Mouse (Mus musculus): Measurements from ENCODE around the gene Etv6. TPM values are rescaled to one million over a fixed set of nuclear protein-coding genes. Genes with fewer than 3 reads are reported as not detected.

Etv6 gene
- polyA plus RNA-seq, 1 experiment from 2014 or later = 16.5 TPM

- Histone ChIP-seq H3K4me1 (replicated peaks; ENCODE audit: control insufficient read depth, insufficient read depth, low read length) (0 out of 2 replicates have a peak, but pooled peaks cover 4% of the 10 kb centered on the region), H3K4me3 (ENCODE audit: low read depth, low read length) (no peak overlapping the region), H3K9ac (ENCODE audit: low read length) (no peak overlapping the region), H3K9me3 (ENCODE audit: control insufficient read depth, low read length) (peaks cover 5% of the 10 kb centered on the region; the same call in 1 of the 2 replicates), H3K27me3 (replicated peaks; ENCODE audit: control insufficient read depth, insufficient read depth, low read length) (no peaks in the 10 kb centered on the region), H3K36me3 (ENCODE audit: control insufficient read depth, insufficient read depth, low read length) (peaks cover 9% of the 10 kb centered on the region), H3K27ac (ENCODE audit: low read depth) (no peak overlapping the region), H3K4me2 (ENCODE audit: low read length) (no peak overlapping the region)
- WGBS = 46% methylated on average over 3 of the region's 3 CpGs
- DNase-seq (ENCODE audit: low spot score) (no peak), ATAC-seq (replicated peaks; ENCODE audit: low FRiP score, low TSS enrichment, low read depth) (no peak)
Measured at GRCm38 (mm10) chr6:134243119-134243518, 207.6 kb downstream of the Etv6 start.

DNA sequence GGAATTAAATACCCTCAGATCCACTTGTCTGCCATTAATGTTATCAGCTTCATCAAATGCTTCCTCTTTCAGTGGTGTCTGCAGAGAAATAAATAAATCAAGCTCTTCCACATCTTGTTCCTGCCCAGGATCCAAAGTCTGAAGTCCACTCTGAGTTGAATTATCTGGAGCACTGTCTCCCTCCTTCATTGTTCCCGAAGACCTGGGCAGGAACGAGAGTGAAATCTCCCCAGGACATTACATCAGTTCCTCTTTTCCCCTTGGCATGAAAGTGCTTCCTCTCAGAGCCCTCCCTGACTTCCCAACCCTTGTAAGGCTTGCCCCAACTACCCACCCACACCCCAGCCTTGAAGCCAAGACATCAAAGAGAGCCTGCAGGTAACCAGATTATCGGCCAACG, 208.0 kb downstream of the Etv6 start:
- 72% methylated on average over 4 of the region's 4 CpGs for whole genome bisulfite sequencing
- H3K27me3 ChIP-seq (replicated peaks; ENCODE audit: control insufficient read depth, insufficient read depth, low read length) = no peaks in the 10 kb centered on the region
- H3K4me1 ChIP-seq (replicated peaks; ENCODE audit: control insufficient read depth, insufficient read depth, low read length) = 0 out of 2 replicates have a peak, but pooled peaks cover 4% of the 10 kb centered on the region
- DNase-seq (ENCODE audit: low spot score) (no peak), ATAC-seq (replicated peaks; ENCODE audit: low FRiP score, low TSS enrichment, low read depth) (no peak)
- H3K27ac ChIP-seq (ENCODE audit: low read depth) = no peak overlapping the region
- H3K9me3 ChIP-seq (ENCODE audit: control insufficient read depth, low read length) = peaks cover 5% of the 10 kb centered on the region; the same call in 1 of the 2 replicates
- no peak overlapping the region for H3K9ac ChIP-seq (ENCODE audit: low read length)
- H3K36me3 ChIP-seq (ENCODE audit: control insufficient read depth, insufficient read depth, low read length) = peaks cover 14% of the 10 kb centered on the region
- no peak overlapping the region for H3K4me2 ChIP-seq (ENCODE audit: low read length)
- no peak overlapping the region for H3K4me3 ChIP-seq (ENCODE audit: low read depth, low read length)

GRCm38 (mm10) chr6:134244071-134244470, 208.6 kb downstream of the Etv6 start:
- Histone ChIP-seq H3K9ac (ENCODE audit: low read length) (no peak overlapping the region), H3K4me1 (replicated peaks; ENCODE audit: control insufficient read depth, insufficient read depth, low read length) (0 out of 2 replicates have a peak, but pooled peaks cover 4% of the 10 kb centered on the region), H3K4me3 (ENCODE audit: low read depth, low read length) (no peak overlapping the region), H3K27ac (ENCODE audit: low read depth) (no peak overlapping the region), H3K36me3 (ENCODE audit: control insufficient read depth, insufficient read depth, low read length) (peaks cover 19% of the 10 kb centered on the region), H3K9me3 (ENCODE audit: control insufficient read depth, low read length) (peaks cover 5% of the 10 kb centered on the region; the same call in 1 of the 2 replicates), H3K4me2 (ENCODE audit: low read length) (no peak overlapping the region), H3K27me3 (replicated peaks; ENCODE audit: control insufficient read depth, insufficient read depth, low read length) (no peaks in the 10 kb centered on the region)
- ATAC-seq (replicated peaks; ENCODE audit: low FRiP score, low TSS enrichment, low read depth) (no peak), DNase-seq (ENCODE audit: low spot score) (no peak)
- WGBS = 92% methylated on average over 4 of the region's 4 CpGs

- Histone ChIP-seq H3K4me1 (replicated peaks; ENCODE audit: control insufficient read depth, insufficient read depth, low read length) (0 out of 2 replicates have a peak, but pooled peaks cover 4% of the 10 kb centered on the region), H3K4me3 (ENCODE audit: low read depth, low read length) (no peak overlapping the region), H3K27me3 (replicated peaks; ENCODE audit: control insufficient read depth, insufficient read depth, low read length) (no peaks in the 10 kb centered on the region), H3K4me2 (ENCODE audit: low read length) (no peak overlapping the region), H3K27ac (ENCODE audit: low read depth) (no peak overlapping the region), H3K36me3 (ENCODE audit: control insufficient read depth, insufficient read depth, low read length) (peaks cover 24% of the 10 kb centered on the region), H3K9me3 (ENCODE audit: control insufficient read depth, low read length) (no peaks in the 10 kb centered on the region), H3K9ac (ENCODE audit: low read length) (no peak overlapping the region)
- DNase-seq (ENCODE audit: low spot score) (no peak), ATAC-seq (replicated peaks; ENCODE audit: low FRiP score, low TSS enrichment, low read depth) (no peak)
- 82% methylated on average over 2 of the region's 2 CpGs for WGBS
Measured at GRCm38 (mm10) chr6:134246109-134246508, 210.6 kb downstream of the Etv6 start.

DNA sequence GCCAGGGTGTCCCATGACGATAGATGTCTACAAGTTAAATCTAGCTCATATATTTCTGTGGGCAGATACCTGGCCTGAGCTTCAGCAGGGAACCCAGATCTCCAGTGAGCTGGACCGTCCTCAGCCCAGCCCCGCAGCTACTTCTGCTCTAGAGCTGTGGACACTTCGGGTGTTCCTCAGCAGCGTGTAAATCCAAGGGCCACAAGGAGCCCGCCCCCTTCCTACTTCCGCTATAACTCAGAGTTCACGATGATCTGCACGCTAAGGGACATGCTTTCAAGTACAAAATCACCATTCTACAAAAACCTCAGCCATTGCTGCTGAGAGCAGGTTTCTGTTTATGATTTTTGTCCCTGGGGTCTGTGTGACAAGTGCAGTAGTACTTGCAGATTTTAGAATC, 211.8 kb downstream of the Etv6 start:
- Histone ChIP-seq H3K27me3 (replicated peaks; ENCODE audit: control insufficient read depth, insufficient read depth, low read length) (no peaks in the 10 kb centered on the region), H3K4me3 (ENCODE audit: low read depth, low read length) (no peak overlapping the region), H3K27ac (ENCODE audit: low read depth) (no peak overlapping the region), H3K9ac (ENCODE audit: low read length) (no peak overlapping the region), H3K4me2 (ENCODE audit: low read length) (no peak overlapping the region), H3K9me3 (ENCODE audit: control insufficient read depth, low read length) (no peaks in the 10 kb centered on the region), H3K36me3 (ENCODE audit: control insufficient read depth, insufficient read depth, low read length) (peaks cover 23% of the 10 kb centered on the region), H3K4me1 (replicated peaks; ENCODE audit: control insufficient read depth, insufficient read depth, low read length) (0 out of 2 replicates have a peak, but pooled peaks cover 4% of the 10 kb centered on the region)
- WGBS = 91% methylated on average over 9 of the region's 9 CpGs
- ATAC-seq (replicated peaks; ENCODE audit: low FRiP score, low TSS enrichment, low read depth) (no peak), DNase-seq (ENCODE audit: low spot score) (no peak)

DNA sequence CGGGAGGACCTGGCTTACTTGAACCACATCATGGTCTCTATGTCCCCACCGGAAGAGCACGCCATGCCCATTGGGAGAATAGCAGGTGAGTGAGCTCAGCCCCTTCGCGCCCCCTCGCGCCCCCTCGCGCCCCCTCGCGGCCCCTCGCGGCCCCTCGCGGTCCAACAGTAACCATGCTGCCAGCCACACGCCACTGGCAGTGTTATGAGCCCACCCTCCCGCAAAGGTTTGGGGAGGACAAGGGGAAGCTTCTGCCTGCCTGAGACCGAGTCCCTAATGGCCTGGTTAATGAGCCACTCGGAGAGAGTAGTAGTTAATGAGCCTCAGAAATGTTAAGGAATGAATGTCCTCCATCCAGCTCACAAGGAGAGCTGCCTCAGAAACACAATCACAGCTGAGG, 213.2 kb downstream of the Etv6 start:
- DNase-seq (ENCODE audit: low spot score) (no peak), ATAC-seq (replicated peaks; ENCODE audit: low FRiP score, low TSS enrichment, low read depth) (no peak)
- Histone ChIP-seq H3K4me2 (ENCODE audit: low read length) (no peak overlapping the region), H3K9me3 (ENCODE audit: control insufficient read depth, low read length) (no peaks in the 10 kb centered on the region), H3K4me1 (replicated peaks; ENCODE audit: control insufficient read depth, insufficient read depth, low read length) (no peaks in the 10 kb centered on the region), H3K4me3 (ENCODE audit: low read depth, low read length) (no peak overlapping the region), H3K36me3 (ENCODE audit: control insufficient read depth, insufficient read depth, low read length) (peaks cover 23% of the 10 kb centered on the region), H3K27me3 (replicated peaks; ENCODE audit: control insufficient read depth, insufficient read depth, low read length) (no peaks in the 10 kb centered on the region), H3K27ac (ENCODE audit: low read depth) (no peak overlapping the region), H3K9ac (ENCODE audit: low read length) (no peak overlapping the region)
- 90% methylated on average over 19 of the region's 19 CpGs for WGBS

DNA sequence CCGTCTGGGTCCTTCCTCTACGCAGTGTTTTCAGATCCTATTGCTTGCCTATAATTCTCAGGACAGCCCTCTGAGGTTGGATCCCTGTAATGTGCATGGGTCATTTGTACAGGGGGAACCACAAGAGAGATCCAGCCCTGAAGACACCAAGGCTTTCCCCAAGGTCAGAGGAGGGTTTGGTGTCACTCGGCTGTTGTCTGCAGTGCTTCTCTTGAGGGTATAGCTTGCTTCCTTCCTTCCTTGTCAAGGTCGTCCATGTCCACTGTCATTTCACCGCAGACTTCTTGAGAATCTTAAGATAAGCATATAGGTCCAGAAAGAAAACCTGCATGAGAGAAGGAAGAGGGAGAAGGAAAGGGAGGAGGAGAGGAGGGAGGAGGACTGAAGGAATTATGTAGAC, 215.3 kb downstream of the Etv6 start:
- ATAC-seq (replicated peaks; ENCODE audit: low FRiP score, low TSS enrichment, low read depth) (no peak), DNase-seq (ENCODE audit: low spot score) (no peak)
- Histone ChIP-seq H3K9me3 (ENCODE audit: control insufficient read depth, low read length) (no peaks in the 10 kb centered on the region), H3K36me3 (ENCODE audit: control insufficient read depth, insufficient read depth, low read length) (peaks cover 23% of the 10 kb centered on the region), H3K4me3 (ENCODE audit: low read depth, low read length) (no peak overlapping the region), H3K9ac (ENCODE audit: low read length) (no peak overlapping the region), H3K27ac (ENCODE audit: low read depth) (no peak overlapping the region), H3K4me2 (ENCODE audit: low read length) (no peak overlapping the region), H3K4me1 (replicated peaks; ENCODE audit: control insufficient read depth, insufficient read depth, low read length) (no peaks in the 10 kb centered on the region), H3K27me3 (replicated peaks; ENCODE audit: control insufficient read depth, insufficient read depth, low read length) (no peaks in the 10 kb centered on the region)
- 89% methylated on average over 5 of the region's 5 CpGs for WGBS

- H3K4me3 ChIP-seq (ENCODE audit: low read depth, low read length) = no peak overlapping the region
- no peaks in the 10 kb centered on the region for H3K27me3 ChIP-seq (replicated peaks; ENCODE audit: control insufficient read depth, insufficient read depth, low read length)
- 76% methylated on average over 8 of the region's 8 CpGs for WGBS
- H3K4me2 ChIP-seq (ENCODE audit: low read length) = no peak overlapping the region
- peaks cover 23% of the 10 kb centered on the region for H3K36me3 ChIP-seq (ENCODE audit: control insufficient read depth, insufficient read depth, low read length)
- H3K9me3 ChIP-seq (ENCODE audit: control insufficient read depth, low read length) = no peaks in the 10 kb centered on the region
- H3K9ac ChIP-seq (ENCODE audit: low read length) = no peak overlapping the region
- DNase-seq (ENCODE audit: low spot score) (no peak), ATAC-seq (replicated peaks; ENCODE audit: low FRiP score, low TSS enrichment, low read depth) (no peak)
- no peaks in the 10 kb centered on the region for H3K4me1 ChIP-seq (replicated peaks; ENCODE audit: control insufficient read depth, insufficient read depth, low read length)
- H3K27ac ChIP-seq (ENCODE audit: low read depth) = no peak overlapping the region
Measured at GRCm38 (mm10) chr6:134251364-134251763, 215.9 kb downstream of the Etv6 start.

DNA sequence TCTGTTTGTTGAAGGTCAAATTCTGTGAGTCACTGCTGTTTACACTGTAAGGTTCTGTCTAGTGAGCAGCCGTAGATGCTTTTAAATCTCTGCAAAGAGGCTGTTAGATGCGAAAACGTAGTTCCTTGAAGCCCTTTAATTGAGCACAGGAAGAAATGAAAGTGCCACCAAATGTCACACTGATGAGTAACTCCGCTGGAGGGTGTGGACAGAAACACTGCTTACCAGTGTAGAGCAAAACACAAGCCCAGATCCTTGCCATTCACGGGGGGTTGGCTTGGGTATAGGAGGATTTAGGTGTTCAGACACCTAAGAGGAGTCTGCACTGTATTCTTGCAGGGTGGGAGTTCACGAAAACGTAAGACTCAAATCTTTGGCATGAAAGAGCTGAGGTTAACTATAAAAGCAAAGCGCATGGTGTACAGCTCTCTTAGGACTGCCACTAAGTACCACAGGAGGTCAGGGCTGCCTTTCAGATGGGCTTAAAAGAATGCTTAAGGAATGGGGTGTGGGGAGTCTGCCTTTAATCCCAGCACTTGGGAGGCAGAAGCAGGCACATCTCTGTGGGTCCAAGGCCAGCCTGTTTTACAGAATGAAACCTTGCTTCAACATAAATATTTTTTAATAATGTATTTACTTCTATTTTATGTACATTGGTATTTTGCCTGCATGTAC, 216.7 kb downstream of the Etv6 start:
- ATAC-seq (replicated peaks; ENCODE audit: low FRiP score, low TSS enrichment, low read depth) (no peak), DNase-seq (ENCODE audit: low spot score) (no peak)
- Histone ChIP-seq H3K4me2 (ENCODE audit: low read length) (no peak overlapping the region), H3K4me1 (replicated peaks; ENCODE audit: control insufficient read depth, insufficient read depth, low read length) (no peaks in the 10 kb centered on the region), H3K27ac (ENCODE audit: low read depth) (no peak overlapping the region), H3K4me3 (ENCODE audit: low read depth, low read length) (no peak overlapping the region), H3K36me3 (ENCODE audit: control insufficient read depth, insufficient read depth, low read length) (peaks cover 23% of the 10 kb centered on the region), H3K9ac (ENCODE audit: low read length) (no peak overlapping the region), H3K27me3 (replicated peaks; ENCODE audit: control insufficient read depth, insufficient read depth, low read length) (no peaks in the 10 kb centered on the region), H3K9me3 (ENCODE audit: control insufficient read depth, low read length) (no peaks in the 10 kb centered on the region)
- 74% methylated on average over 8 of the region's 8 CpGs for WGBS

Measured in intestine, embryonic 14.5 days (tissue).